Mouse (Mus musculus) heart, adult 8-10 months (tissue): ENCODE data around the gene Gns. TPM values are rescaled to one million over a fixed set of nuclear protein-coding genes. Genes with fewer than 3 reads are reported as not detected.
A peak's percentile ranks its signal among the peaks of the same experiment; 100 is the strongest.

ENCODE experiments used
- DNase-seq: peaks from one replicate; pipeline ENCODE4 v3.0.0; 2022; ENCODE audit warnings: low spot score
- total RNA-seq, 4 experiments: library from RNA; stranded (reverse); gene quantifications; 2 replicates each; pipeline ENCODE4 v1.2.4; 2022

Gene Gns
- total RNA-seq, 4 experiments from 2014 or later, result 87.6 to 95.8 (median 92.4) TPM

DNA sequence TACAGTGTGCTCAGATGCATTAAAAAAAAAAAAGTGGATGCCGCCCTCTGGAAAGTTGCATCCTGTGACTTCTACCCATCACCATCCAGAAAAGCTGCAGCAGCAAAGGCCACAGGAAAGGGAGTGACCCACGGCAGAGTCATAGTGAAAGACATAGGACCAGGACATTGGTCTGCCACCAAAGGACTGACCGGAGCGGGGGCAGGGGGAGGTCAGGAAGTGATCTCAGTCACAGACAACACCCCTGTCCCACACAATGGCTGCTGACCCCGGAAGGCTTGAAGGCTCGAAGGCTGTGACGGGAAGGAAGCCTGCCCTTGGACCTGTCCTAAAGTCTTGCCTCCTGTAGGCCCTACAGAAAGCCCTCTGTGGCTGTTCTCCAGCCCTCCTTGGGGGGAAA, 36.1 kb downstream of the Gns start:
- no peak for DNase-seq

DNA sequence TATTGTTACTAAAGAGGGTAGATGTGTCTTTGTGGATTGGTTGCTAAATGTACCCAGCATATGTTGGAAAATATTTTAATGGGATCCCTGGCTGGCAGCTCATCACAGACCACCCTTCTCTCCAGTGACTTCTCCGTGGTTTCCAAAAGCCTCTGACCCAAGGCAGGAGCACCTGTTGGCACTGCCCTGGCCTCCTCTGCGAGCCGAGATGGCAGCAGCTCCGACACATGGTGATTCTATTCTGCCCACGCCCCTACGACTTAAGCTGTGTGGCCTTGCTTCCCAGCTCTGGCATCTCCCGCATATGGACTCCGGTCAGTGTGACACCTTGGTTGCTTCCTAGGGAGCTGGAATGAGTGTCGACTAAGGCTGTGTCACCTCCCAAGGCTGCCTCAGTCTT, 38.2 kb downstream of the Gns start:
- no peak for DNase-seq

DNA sequence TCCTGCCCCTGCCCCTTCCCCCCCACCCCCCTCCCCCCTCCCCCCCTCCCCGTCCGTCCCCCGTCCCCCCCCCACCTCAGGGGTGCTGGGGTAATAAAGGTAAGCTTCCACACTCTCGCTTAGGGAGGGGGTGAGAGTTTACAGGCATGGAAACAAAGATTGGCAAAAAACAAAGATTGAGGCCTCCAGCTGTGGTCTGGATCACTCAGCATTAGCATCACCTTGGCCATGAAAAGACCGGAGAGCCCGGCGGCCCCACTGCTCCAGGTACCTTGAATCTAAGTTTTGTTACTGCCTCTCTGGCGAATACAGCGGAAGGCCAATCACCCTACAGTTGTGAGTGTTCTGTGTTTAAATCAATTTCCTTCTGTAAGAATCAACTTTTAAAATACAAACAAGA, 39.1 kb downstream of the Gns start:
- DNase-seq, result no peak

DNA sequence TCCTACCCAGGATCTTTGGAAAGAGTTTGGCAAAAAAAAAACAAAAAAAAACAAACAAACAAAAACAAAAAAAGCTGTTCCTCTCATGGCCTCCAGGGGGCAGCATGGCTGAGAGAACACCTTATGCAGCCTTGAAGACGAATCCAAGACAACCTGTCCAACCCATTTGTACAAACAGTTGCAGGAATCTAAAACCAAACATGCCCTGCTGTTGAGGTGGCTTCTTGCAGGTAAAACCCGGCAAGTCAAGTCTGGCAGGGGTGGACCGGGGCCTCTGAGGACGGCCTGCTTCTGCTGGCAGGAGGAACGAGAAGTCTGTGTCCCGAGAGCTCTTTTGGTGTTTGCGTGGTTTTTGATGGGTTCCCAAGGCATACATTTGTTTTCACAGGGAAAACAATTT, 44.8 kb downstream of the Gns start:
- DNase-seq, result no peak

DNA sequence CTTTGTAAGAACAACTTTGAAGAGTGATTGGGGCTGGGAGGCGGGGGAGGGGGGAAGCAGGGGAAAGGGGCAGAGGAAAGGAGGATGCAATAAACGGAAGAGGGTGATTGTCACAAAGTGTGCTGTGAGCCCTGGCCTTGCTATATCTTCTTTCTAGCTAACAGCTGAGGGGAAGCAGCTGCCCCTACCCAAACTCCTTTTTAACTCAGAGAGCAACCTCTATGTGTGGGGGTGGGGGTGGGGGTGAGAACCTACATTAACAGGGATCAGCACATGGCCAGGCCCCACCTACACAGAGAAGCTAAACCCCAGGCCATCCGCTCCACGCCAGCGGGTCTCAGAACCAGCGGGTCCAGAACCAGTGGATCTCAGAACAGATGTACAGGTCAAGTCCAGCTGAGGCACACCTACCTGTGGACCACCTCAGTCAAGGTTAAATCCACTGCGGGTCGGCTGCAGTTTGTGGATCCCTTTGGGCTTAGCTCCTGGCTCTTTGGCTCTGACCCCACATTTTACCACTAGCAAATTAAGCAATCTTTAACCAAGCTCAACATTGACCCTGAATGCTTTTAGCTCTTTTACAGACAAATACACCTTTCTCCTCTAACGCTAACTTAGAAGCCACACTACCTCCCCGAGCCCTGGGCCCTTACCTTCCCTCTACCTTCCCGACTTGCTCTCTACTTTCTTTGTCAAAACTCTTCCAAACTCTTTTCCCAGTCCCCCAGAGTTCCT, 47.0 kb downstream of the Gns start:
- no peak for DNase-seq

DNA sequence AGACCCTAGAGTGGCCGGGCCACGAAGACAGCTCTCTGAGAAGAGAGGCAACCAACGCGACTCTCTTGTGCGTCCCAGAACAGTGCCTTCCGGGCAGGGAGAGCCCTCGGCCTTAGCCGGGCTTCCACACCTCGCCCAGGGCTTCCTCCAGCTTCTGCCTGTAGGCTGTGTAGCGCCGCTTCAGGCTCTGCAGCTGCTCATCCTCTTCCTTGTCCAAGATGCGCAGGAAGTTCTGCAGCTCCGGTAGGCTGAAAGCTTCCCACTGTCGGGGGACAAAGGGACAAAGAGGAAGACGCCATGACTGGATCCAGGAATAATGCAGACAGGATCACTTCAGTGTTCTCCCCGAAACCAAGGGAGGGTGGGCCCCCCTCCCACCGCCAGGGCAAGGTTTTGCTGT, 47.9 kb downstream of the Gns start:
- DNase-seq, result no peak

DNA sequence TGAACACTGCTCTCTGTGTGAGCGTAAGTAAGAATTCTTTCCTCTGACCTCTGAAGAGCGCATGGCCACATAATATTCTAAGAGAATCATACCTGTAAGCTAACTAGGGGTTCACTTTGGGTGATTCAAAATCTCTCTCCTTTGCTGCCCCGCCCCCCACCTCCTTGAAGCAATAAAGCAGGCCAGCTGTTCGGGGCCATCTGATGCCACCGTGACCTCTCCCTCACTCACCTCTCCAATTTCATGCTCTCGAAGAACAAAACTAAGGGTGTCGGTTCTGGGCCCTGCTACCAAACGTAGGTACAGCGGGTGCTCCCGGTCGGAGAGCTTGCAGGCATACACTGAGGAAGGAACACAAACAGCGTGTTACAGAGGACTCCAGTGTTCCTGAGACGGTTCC, 49.2 kb downstream of the Gns start:
- DNase-seq, result no peak

DNA sequence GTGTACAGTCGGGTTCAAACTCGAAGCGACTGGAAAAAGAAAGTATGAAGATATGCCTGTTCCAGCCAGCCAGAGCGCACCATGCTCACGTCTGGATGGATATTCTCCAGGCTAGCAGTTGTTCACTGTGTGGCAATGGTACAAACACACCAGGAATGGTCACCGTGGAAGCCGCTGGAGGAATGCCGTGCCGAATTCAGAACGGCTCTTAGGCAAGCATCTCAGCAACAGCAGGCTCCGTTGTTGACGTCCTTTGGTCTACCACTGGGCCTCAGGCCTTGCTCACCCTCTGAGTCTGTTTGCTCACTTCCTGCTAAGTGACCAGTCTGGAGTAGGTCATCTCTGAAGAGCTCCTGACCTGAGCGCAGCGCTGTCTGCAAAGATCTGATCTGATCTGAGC, 53.9 kb downstream of the Gns start:
- no peak for DNase-seq

DNA sequence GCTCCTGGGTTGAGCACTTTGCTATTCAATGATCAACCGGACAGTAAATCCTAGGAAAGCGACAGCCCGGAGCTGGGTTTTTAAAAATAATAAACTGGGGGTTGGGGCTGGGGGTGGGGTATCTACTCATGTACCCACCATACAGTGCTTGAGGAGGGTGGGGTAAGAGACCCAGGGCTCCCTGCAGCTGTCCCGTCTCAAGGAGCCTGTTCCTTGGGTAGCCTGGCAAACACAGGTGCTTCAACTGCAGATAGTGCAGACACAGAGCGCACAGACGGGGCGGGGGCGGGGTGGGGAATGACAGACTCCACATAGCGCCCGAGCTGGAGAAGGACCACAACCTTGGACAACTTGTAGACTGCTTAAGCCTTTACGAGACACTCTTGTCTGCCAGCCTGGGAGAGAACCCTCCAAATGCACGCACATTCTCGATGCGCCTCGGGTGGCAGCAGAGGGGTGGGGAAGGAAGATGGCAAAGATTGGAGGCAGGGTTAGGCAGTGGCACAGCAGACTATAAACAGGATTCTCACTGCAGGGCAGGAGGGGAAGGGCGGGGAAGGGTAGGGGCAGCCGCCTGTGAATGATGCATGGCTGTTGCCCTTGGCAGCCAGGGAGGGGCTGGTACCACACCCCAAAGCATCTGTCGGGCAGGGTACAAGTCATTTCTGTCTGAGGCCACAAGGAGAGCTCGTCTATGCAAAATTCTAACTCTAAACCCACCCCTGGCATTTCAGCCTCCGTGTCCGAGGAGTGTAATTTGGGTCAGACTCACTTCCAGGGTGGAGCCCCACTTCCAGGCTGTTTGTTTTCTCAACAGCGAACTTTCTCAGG, 55.0 kb downstream of the Gns start:
- DNase-seq, result no peak

DNA sequence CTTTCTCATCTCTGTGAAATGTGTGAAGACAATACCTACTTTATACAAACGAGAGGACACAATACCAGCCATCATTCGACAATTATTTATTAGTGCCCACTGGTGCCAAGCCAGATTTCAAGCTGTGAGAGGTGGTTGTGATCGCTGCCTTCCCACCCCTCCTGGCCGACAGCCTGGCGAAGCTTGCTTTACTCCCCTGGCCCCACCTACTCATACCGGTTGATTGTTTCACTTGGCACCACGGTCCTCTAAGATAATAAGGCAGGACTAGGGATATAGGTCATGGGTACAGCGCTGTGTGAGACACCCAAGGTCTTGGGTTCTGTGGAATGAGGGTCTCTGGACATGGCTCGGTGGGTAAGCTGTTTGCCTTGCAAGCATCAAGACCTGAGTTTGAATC, 56.1 kb downstream of the Gns start:
- no peak for DNase-seq

DNA sequence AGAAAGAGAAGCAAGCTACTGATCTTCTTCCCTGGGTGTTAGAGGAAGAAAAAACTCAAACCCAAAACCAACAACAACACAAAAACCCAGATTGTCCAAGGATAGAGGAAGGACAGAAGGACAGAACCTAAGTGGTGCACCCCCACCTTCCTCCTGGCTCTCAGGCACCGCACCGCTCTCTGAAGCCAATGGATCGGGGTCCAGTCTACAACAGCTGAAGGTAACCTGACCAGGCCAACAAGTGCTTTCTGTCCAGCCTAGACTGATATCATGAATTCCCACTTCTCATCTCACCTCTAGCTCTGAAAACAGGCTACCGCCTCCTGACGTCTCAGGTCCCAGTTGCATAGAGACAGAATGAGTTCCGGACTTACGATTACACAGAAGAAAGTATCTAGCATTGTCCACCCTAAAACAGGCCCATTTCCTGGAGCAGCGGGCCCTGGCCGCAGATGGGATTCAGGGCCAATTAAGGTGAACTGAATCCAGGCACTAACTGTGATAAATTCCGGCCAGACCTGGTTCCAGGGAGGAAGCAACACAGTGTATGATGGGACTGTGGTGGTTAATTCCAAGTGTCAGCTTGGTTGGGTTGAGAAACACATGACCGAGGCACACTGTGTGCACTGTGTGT, 56.9 kb downstream of the Gns start:
- no peak for DNase-seq

DNA sequence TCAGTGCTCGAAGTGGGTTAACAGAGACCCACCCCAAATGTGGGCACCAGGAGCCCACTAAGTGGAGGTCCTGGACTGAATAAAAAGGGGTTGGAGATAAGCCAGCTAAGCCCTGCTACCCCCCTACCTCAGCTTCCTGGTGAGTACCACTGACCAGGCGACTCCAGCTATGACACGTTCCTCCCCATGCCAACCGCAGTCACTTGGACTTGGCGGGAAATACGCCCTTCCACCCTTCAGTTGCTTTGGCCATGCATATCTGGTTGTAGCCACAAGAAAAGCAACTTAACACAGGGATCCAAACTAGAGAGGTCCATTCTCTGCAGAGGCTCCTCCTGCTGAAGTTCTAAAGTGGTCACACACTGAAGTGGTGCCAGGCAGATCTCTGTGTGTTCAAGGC, 57.4 kb downstream of the Gns start:
- DNase-seq, result no peak

DNA sequence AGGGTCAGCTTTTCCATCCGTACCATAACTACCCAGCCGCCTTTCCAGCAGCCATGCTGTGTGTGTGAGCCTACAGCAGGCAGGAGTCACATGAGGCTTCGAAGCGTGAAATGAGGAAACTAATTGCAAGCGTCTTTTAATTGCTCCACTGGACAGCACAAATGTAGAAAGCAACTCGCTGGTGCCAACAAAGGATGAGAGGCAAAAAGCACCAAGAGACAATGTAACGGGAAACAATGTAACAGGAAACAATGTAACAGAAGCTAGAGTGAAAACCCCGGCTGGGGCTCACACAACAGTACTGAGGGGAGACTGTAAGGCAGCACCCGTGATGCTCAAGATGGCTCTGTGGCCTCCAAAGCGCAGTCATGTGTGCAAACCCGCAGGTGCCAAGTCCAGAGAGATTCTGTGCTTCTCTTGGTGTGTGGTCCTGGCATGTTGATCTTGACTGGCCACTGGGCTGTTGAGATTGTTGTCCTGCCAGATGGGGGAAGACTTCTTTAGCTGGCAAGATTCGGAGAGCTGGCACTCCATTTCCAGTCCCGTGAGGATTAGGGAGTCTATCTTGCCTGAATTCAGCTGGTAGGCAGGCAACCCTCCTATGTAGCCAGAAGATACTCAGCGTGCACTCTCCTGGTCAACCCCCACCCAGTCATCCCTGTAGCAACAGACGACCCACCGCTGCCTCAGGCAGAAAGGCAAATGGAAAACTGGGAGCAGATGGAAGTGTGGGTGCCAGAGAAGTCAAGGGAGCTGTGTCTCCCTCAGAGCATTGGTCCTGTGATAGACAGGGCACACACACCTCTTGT, 58.9 kb downstream of the Gns start:
- no peak for DNase-seq

DNA sequence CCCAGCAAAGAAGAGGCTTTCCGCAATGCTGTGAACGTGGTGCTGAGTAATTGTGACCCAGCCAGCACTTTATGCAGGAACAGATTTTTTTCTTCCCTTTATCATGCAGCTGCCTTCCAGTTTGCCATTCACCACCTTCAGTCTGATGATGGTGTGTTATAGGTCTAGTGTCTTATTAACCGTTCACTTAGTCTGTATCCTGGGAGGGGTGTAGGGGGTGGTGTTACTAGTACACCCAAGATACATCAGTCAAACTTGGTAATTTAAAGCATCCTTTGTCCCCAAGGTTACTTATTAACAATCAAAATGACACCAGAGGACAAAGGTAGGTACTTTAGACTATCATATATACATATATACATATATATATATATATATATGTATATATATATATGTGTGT, 59.6 kb downstream of the Gns start:
- DNase-seq, result no peak

DNA sequence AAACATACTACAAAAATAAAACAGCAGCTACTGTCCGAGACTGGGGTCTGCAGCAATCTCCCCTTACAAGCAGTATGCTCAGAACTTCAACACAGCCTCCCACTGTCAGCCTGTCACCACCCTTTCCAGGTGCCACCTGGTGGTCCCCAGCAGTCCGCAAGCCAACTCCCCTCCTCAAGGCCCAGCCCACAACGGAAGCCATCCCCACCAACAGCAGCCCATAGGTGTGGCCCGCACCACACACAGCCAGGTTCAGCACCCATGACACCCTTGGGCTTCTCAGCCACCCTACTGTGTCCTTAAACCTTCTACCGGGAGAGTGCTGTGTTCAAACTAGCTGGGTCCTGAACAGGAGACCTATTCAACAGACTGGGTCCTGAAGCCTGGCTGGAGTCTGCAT, 60.2 kb downstream of the Gns start:
- DNase-seq, result no peak

DNA sequence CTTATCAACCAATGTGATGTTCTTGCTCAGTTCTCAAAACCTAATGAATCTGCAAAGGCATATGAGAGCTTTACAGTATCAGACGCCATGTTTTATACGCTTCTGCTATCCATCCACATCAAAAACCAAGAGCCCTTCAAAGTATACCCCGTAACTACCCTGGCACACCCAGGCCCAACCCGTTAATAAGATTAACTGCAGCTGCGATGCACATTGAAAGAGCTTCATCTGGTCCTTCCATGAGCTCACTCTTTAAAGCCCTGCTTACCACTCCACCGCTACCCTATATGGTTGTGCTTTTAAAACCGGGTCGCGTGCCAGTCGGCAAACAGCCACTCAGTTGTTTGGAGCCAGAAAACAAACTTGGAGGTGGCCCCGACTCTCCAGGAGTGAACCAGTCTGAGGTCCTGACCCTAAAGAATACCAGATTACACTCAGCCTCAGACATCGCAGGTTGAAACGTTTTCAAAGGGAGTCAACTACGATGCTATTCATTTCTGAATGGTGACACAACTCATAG, 60.7 kb downstream of the Gns start:
- no peak for DNase-seq

DNA sequence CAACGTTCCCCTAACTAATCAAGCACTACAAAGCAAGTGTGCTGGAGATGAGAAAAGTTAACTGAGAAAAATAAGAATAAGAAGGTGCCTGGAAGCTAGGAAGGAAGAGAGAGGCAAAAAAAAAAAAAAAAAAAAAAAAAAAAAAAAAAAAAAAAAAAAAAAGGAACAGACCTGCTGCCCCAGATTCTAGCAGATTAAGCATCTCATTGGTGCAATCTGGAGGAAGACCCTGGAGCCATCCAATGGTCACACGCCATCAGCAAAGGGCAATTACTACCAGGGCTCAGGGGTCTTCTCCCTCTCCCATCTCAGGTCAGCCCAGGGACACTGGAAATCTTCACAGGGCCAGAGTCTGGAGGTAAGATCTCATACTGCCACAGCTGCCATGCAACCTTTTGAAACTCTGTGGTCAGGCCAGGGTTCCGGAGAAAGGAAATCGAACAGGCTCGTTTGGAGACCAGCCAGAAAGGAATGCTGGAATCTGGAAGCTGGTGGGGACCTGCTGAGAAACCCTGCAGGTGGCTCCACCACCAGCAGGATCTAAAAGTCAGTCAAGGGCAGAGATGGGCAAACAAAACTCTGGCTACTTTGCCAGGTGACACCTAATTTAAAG, 61.7 kb downstream of the Gns start:
- DNase-seq, result no peak

DNA sequence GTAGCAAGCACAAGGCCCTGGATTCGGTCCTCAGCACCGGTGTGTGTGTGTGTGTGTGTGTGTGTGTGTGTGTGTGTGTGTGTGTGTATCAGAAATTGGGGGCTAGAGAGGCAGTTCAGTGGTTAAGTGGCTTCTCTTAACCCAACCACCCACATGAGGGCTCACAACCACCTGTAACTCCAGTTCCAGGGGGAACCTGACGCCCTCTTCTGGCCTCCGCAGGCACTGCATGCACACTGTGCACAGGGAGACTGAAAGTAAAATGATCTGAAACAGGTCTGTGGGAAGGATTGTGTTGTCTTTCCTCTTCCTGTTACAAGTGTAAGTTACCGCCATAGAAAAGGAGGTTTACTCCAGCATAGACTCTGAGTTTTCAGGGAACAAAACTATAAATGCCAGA, 62.2 kb downstream of the Gns start:
- DNase-seq, result no peak

DNA sequence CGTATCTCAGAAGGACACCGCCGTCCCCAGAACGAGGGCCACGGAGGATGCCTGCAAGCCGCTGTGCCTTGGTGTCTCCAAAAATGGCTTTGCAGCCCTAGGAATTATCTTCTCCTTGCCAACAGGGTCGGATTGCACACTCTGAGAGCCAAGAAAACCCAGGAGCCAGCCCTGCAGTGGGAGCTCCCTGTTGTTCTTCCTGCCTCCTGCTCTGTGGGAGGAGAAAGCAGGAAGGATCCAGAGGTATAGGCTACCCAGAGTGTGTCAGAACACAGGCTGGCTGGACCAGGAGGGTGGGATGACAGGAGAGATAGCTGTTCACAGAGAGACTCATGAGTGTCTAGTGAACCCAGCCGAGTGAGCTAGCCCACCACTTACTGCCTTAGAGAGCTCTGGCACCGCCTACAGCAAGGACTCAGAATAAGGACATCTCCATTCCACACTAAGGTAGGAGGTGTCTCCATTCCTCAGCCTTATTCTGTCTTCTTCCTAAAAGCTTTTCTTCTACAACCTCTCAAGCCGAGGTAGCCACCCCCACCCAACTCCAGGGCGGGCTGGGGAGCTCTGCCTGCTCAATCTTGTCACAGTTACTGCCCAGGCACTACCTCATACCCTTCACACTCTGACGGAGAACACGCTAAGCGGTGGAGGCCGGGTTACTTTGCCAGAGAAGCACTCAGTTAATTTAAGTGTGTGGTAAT, 63.3 kb downstream of the Gns start:
- DNase-seq, result no peak

DNA sequence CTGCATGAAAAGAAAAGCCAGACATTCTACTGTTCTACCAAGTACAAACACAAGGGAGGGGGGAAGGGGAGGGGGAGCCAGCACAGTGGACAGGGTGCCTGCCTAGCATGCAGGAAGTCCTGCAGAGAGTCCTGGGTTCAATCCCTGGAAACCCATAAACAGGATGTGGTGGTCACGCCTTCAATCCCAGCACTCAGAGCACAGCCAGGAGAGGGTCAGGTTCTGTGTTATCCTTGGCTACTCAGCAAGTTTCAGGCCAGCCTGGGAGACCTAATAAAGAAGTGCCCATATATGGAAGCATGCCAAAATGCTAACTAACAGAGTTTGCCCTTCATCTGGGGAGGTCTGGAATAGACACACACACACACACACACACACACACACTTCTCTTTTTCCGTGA, 64.2 kb downstream of the Gns start:
- peak; percentile 78 for DNase-seq

DNA sequence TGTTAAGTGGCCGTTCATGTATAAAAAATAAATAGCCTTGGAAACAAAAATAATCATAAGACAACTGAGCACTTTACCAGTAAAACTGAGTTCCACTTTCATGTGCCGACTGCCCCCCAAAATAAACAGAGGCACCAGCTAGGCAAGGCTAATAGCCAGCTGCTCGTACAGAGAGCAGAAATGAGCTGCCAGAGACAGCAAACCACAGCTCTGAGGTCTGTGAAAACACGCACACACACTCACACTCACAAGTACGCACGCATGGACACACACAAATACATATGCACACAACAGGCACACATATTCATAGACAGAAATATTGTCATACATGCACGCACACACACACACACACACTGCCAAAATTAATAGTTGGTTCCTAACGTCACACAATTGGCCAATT, 64.7 kb downstream of the Gns start:
- DNase-seq, result no peak
